Mouse (Mus musculus): ENCODE measurements around the gene Lin7a.
"Not testable (repeated sequence)": the region's sequence is repeated elsewhere in the genome, so short reads cannot be mapped to it uniquely, and the experiment has no call there.

The Lin7a gene

DNA sequence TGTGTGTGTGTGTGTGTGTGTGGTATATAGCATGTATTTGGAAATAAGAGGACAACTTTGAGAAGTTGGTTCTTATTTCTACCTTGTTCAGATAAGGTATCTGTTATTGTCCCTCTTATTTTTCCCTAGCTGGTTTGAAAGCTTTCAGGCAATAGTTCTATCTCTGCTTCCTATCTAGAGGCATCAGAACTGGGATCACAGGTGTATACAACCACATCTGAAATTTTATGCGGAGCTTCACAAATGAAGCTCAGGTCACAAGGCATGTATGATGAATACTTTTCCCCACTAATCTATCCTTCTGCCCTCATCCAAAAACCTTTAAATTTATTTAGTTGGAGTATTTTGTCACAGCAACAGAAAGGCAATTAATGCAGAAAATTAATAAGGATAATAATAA is 33.8 kb upstream of the Lin7a start:
- no peak for DNase-seq

DNA sequence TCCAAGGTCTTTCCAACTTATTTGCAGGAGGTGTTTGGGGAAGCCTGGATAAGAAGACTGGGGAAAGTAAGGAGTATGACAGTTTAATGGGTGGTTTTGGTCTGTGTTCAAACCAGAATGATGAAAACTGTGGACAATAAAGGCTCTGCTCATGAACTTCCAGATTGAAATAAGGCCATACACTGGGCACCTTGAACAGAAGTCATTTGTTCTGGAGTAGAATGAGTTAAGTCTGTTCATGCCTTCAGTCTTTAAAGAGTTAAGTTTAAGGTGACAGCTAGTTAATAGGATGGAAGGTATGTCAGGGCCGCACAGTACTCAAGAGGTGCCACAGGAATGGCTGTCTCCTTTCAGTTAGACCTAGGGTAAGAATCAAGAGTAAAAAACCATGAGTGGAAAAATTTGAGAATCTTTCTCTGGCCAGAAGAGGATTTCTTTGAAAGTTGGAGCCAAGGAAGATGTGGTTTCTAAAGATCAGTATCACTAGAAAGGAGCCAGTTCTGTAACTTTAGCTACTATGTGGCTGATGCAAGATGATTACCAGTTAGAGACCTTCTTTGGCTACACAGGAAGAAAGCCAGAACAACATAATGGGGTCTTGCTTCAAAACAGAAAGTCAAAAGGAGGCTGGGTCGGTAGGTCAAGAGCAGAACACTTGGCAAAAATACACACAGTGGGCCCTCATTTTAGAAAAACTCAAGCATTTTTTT is 33.2 kb upstream of the Lin7a start:
- no peak for DNase-seq

DNA sequence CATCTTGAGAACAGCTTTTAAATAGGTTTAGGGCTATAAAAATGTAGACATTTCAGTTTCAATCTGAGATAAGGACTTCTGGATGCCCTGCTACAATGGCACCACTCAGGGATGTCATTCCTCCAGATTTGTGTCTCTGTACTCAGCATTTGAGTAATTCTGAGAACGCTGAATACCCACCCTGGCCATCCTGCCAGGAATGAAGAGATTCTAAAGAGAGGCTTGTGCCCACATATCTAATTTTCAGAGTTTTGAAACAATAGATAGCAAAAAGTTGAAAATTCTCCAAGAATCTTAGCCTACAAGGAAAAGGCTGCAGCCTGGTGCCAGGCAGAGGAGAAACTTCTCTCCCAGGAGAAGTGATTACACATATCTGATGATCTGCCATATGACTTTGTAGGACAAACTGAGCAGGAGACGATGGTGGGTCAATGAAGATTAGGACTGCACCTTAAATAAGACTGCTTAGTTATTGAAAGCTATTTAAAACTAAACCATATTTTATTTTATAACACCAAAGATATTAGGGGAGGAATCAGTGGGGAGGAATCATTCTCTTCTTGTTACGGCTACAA is 32.5 kb upstream of the Lin7a start:
- no peak for DNase-seq

GRCm38 (mm10) chr10:107239651-107240330 is 31.7 kb upstream of the Lin7a start:
- DNase-seq: no peak

DNA sequence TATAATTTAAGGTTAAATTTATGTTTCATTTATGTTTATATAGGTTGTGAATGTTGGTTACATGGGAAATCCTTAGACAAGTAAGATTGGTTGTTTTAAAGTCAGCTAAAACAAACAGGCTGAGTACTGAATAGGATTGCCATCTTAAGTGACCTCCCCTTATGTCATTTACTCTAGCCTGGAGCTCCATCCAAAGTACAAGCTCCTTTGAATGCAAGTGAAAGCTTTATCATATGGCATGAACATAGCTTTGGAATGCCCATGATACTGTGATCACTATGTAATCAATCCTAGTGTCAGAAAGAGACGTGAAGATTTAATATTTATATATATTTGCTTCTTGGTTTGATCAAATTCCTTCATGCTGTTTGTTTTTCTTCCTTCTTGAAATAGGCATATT is 31.0 kb upstream of the Lin7a start:
- DNase-seq: no peak

- no peak for DNase-seq
Observed at GRCm38 (mm10) chr10:107240986-107241385, 30.5 kb upstream of the Lin7a start.

- no peak for DNase-seq
Observed at GRCm38 (mm10) chr10:107241406-107241805, 30.1 kb upstream of the Lin7a start.

DNA sequence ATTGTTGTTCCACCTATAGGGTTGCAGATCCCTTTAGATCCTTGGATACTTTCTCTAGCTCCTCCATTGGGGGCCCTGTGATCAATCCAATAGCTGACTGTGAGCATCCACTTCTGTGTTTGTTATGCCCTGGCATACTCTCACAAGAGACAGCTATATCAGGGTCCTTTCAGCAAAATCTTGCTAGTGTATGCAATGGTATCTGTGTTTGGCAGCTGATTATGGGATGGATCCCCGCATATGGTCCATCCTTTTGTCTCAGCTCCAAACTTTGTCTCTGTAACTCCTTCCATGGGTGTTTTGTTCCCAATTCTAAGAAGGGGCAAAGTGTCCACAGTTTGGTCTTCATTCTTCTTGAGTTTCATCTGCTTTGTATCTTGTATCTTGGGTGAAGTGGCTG is 29.5 kb upstream of the Lin7a start:
- not testable (repeated sequence) for DNase-seq

DNA sequence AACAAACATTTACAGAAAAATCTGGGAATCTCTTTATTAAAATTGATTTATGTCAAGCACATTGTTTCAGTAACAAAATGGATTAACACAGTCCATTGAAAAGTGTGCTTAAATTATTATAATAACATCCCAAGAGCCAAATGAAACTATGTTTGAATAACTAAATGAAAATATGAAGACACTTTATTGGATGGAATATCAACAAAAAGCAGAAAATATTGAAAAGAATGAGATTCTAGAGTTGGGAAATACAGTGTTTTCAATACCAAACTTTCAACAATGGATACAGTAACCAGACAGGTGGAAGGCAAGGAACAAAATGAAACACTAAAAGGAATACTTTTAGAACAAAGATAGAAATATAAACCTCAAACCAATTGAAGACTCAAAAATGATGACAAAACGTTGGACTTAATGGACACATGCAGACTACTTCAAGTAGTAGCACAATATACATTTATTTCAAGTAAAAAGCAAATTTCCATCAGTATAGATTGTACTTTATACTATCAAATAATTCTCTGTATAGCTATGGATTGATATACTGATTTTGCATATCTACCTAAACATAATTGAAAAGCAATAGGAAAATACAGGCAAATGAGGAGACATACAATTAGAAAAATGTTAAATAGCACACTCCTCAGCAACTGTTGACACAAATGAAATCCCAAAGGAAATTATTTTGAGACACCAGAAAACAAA is 28.6 kb upstream of the Lin7a start:
- DNase-seq: no peak

- DNase-seq: no peak
Observed at GRCm38 (mm10) chr10:107244211-107244610, 27.3 kb upstream of the Lin7a start.

GRCm38 (mm10) chr10:107244691-107245530 is 26.6 kb upstream of the Lin7a start:
- DNase-seq: no peak

DNA sequence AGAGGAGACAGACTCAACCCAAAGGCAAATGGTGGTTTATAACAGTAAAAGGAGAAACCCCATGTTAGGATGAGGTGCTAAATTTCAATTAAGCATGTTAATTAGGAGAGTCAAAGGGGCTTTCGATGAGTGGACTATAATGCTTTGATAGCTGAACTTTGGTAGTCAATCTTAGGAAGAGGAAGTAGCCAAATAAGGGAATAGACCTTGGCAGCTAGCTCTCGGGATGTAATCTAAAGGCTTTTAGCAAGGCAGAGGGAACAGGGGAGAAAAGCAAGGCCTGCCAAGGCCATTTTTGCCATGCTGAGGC is 26.0 kb upstream of the Lin7a start:
- DNase-seq: no peak

GRCm38 (mm10) chr10:107245961-107246460 is 25.5 kb upstream of the Lin7a start:
- no peak for DNase-seq

DNA sequence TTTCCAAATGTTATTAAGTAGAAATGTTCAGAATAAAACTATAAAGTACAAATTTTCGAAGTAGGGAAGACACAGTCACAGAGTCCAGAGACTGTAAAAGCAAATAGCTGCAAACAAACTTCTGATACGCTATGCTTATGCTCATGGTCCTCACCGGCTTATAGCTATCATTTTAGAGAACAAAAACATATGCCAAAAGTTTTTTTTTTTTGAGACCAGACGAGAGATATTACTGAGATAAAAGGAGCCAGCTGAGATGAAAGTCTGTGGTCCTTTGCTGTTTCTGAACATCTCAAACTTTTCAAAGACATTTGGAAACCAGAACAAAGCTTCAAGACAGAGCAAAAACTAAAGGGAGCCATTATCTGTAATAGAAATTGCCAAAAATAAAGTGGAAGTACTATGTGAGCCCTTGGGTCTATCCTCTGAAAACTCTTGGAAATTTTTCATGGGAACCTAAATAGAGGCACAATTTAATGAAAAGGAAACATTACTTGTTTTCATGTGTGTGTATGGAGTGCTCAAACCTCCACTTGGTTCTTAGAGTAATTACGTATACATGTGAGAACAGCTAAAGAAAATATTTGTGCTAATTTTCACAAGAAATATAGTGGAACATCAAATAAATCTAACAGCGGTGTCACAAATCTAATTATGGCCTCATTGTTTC is 24.4 kb upstream of the Lin7a start:
- DNase-seq: no peak

DNA sequence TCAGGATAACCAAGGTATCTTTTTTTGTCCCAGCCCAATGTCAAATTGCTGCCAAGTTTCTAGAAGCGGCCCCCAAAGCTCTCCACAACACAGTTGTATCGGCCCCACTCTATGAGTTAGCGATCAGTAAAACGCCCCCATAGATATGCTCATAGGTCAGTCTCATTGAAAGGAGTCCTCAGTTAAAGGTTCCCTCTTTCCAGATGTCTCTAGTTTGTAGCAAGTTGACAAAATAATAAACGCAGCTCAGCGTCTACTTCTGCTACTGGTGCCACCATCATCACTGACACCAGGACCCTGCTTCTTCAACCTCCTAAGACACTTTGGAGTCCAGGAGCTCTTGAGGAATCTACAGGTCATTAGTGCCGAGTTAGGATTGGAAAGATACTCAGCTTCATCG is 23.0 kb upstream of the Lin7a start:
- DNase-seq: no peak

DNA sequence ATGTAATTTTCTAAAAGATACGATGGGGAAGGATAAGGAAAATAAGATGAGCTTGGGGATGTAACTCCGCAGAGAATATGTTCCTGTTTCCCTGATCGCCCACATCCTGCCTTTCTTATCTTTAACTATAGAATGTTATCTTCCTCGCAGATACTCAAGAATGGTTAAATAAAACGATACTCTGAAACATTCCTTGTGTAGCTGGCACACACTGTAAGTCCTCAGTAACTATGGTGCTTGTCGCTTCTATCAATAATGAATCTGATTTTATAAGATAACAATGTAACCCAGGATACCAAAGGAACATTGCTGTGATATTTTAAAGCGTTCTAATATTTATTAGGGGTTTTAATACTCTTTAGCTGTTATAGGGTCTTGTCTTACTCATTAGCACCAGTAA is 22.4 kb upstream of the Lin7a start:
- no peak for DNase-seq

- no peak for DNase-seq
Observed at GRCm38 (mm10) chr10:107249606-107250186, 21.8 kb upstream of the Lin7a start.

- no peak for DNase-seq
Observed at GRCm38 (mm10) chr10:107250346-107251210, 20.9 kb upstream of the Lin7a start.

DNA sequence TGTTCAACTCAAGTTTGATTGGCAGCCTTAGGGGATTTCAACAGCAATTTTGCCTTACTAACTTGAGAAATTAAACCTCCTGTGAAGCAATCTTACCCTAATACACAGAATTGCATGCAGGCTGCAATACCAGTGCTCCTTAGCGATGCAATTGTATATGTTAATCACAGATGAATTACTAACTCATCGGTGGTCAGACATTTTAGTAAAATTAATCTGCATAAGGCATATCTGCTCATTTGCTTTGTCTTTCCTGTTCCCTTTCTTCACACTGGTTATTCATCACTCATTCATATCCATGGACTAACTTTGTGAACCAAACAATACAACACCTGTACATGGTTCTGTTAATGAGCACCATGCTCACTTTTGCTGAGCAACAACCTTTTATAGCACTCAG is 20.2 kb upstream of the Lin7a start:
- DNase-seq: no peak

- DNase-seq: no peak
Observed at GRCm38 (mm10) chr10:107251801-107252502, 19.5 kb upstream of the Lin7a start.
